Mouse (Mus musculus) activated CD4-positive, CD25-positive, alpha-beta regulatory T cell, adult 4 months (primary cell): ENCODE measurements around the gene Eid1. TPM values are rescaled to one million over a fixed set of nuclear protein-coding genes. Genes with fewer than 3 reads are reported as not detected.
A peak's percentile ranks its signal among the peaks of the same experiment; 100 is the strongest.

ENCODE experiments used
- ATAC-seq: one replicate; pipeline ENCODE4 v1.8.0; 2017
- polyA plus RNA-seq, 2 experiments: library from polyadenylated mRNA; unstranded; fragments of 100-300 nt; shearing (Covaris generic); gene quantifications; one replicate each; pipeline ENCODE4 v1.2.1; 2017

The Eid1 gene
- polyA plus RNA-seq, 2 experiments from 2014 or later, result 6.4 to 9.9 TPM

- ATAC-seq, result peak; percentile 32
These were observed 2.0 kb upstream of the Eid1 start for GRCm38 (mm10) chr2:125670846-125671245.

- ATAC-seq, result no peak
These were observed 333 bp upstream of the Eid1 start for GRCm38 (mm10) chr2:125672568-125672956.

- ATAC-seq, result no peak
These were observed 8.9 kb downstream of the Eid1 start for GRCm38 (mm10) chr2:125681811-125682210.

GRCm38 (mm10) chr2:125683895-125684294 is 11.0 kb downstream of the Eid1 start:
- ATAC-seq, result no peak

- ATAC-seq, result no peak
These were observed 11.9 kb downstream of the Eid1 start for GRCm38 (mm10) chr2:125684559-125685440.

GRCm38 (mm10) chr2:125685441-125686150 is 12.7 kb downstream of the Eid1 start:
- no peak for ATAC-seq

GRCm38 (mm10) chr2:125692010-125692409 is 19.1 kb downstream of the Eid1 start:
- ATAC-seq, result no peak

GRCm38 (mm10) chr2:125694798-125695197 is 21.9 kb downstream of the Eid1 start:
- no peak for ATAC-seq

GRCm38 (mm10) chr2:125696219-125696618 is 23.3 kb downstream of the Eid1 start:
- ATAC-seq, result no peak

GRCm38 (mm10) chr2:125701606-125702005 is 28.7 kb downstream of the Eid1 start:
- ATAC-seq, result no peak

- no peak for ATAC-seq
These were observed 30.0 kb downstream of the Eid1 start for GRCm38 (mm10) chr2:125702851-125703250.

- no peak for ATAC-seq
These were observed 32.2 kb downstream of the Eid1 start for GRCm38 (mm10) chr2:125704907-125705631.

- ATAC-seq, result no peak
These were observed 33.6 kb downstream of the Eid1 start for GRCm38 (mm10) chr2:125706510-125706921.

- no peak for ATAC-seq
These were observed 43.7 kb downstream of the Eid1 start for GRCm38 (mm10) chr2:125716599-125716998.

GRCm38 (mm10) chr2:125723086-125723407 is 50.2 kb downstream of the Eid1 start:
- ATAC-seq, result no peak

- ATAC-seq, result peak; percentile 24
These were observed 50.7 kb downstream of the Eid1 start for GRCm38 (mm10) chr2:125723408-125724085.

GRCm38 (mm10) chr2:125724086-125724430 is 51.2 kb downstream of the Eid1 start, which contains the start of gene Shc4:
Gene Shc4, minus strand, starts transcription at chr2:125724148.
- ATAC-seq, result no peak

Other genes with a start within 250 kb of the Eid1 start
- not detected for gene Gm9913, start 168.0 kb upstream of the Eid1 start, polyA plus RNA-seq
- gene Fbn1, start 165.1 kb upstream of the Eid1 start, polyA plus RNA-seq, result not detected
- 1 to 10 TPM; 5.9 to 6.8 TPM for gene Cep152, start 48.0 kb upstream of the Eid1 start, polyA plus RNA-seq
- gene Shc4, start 51.1 kb downstream of the Eid1 start, polyA plus RNA-seq, result under 1 TPM; 0.17 to 0.50 TPM
- gene Secisbp2l, start 109.8 kb downstream of the Eid1 start, polyA plus RNA-seq, result 10 to 100 TPM; 19.9 to 21.6 TPM
- gene Galk2, start 186.0 kb downstream of the Eid1 start, polyA plus RNA-seq, result 10 to 100 TPM; 73.0 to 74.2 TPM
- 10 to 100 TPM; 93.4 to 95.7 TPM for gene Cops2, start 186.0 kb downstream of the Eid1 start, polyA plus RNA-seq